Mouse (Mus musculus) T-helper 2 cell (primary cell): ENCODE data around the gene Ube2e3.

Source experiments
- in situ Hi-C: fragments of 300-600 bp; cut with MboI, MseI; formaldehyde crosslinking; loops from one replicate; pipeline ENCODE4 v1.15.1; 2025; ENCODE audit warnings: high pct_unique_total_duplicates

Gene Ube2e3

GRCm38 (mm10) chr2:78867726-78868510 lies at the start of gene Ube2e3:
Gene Ube2e3, plus strand, starts transcription at chr2:78868124.
- in situ Hi-C loops, result loop anchor here (25.0 kb wide), 1 partner anchor 1594 kb away; no protein-coding TSS in a partner anchor

- in situ Hi-C loops, result loop anchor here (10.0 kb wide), 1 partner anchor 1235 kb away; no protein-coding TSS in a partner anchor
Measured at GRCm38 (mm10) chr2:78829887-78830286, 38.0 kb upstream of the Ube2e3 start.

DNA sequence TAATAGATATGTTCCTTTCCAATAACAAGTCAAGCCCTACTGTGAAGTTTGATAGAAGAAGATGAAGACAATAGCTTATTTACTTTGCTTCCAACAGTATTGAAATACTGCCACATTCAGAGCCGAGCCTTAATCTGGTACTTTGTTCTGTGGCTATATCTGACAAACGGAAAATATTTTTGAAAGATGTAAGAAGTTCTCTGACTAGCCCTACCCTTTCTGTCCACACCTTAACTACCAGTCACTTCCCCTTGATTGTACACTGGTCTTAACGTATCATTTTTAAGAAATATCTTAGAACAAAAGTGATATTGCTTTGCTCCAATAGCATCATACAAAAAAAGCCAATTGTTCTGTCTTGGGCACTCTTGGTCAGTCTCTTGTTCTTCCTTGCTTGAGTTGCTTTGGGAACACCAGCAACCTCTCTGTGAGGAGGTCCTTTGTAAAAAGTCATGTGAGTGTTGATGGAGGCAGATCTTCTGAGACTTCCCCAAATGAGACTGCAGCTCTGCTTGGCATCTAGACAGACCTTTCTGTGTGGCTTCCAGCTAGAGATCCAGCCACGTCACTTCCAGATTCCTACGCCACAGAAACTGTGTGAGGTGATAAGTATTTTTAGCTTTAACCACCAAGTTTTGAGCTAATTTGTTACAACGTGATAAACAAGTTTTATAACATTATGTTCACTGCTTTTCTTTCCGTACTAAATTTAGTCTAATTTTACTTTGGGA lies 26.3 kb upstream of the Ube2e3 start:
- in situ Hi-C loops, result no loop called here

DNA sequence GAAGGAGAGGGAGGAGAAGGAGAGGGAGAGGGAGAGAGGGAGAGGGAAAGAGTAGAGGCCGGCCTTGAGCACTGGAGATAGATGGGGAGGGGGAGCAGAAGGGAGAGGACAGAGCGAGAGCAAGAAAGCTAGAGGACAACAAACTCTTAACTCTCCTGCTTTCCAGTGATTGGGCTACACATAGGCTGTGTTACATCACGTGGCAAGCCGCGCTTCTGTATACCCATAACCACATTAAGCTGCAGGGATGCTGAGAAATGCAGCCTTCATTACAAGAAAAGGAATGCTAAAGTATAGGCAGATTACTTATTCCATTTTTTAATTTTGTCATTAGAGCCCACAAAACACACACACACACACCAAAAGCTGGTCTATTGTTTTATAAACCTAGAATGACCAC lies 23.6 kb upstream of the Ube2e3 start:
- in situ Hi-C loops, result no loop called here

DNA sequence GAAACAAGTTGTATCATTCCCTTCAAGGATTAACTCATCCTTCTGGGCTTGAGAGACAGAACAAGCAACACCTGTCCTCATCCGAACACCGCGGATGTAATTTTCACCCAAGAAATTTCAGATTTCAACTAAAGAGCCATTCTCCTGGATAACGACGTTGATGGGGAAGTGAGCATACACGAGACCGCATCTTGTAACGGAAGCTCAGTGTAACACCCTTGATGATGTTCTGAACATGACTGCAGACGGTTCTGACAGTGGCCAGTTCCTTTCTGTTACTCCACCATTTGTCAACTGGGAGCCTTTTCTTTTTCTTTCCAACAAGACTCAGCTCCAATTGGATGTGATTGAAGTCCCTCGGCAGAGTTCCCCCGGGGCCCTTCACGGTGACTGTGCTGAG lies 22.6 kb upstream of the Ube2e3 start:
- in situ Hi-C loops, result no loop called here

DNA sequence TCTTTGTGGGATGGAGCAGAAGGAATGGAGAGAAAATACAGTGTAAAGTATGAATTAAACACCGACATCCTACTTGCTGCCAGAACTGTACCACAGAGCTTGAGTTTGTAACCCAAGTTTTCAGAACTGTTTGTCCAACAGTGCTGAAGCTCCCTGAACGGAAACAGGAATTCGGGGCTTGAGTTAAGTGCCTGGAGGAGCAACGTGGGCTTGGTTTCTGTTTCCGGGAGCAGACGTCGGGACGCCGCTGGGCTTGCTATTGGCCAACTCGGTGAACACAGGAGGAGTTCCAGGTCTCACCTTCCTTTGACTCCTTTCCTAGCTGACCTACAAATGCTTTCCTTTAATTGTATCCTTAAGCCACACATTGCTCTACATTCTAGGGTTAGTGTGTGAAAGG lies 22.2 kb upstream of the Ube2e3 start:
- in situ Hi-C loops, result no loop called here

GRCm38 (mm10) chr2:78854315-78854714 lies 13.6 kb upstream of the Ube2e3 start:
- in situ Hi-C loops, result loop anchor here (25.0 kb wide), 1 partner anchor 1608 kb away; no protein-coding TSS in a partner anchor

GRCm38 (mm10) chr2:78858628-78859027 lies 9.3 kb upstream of the Ube2e3 start:
- in situ Hi-C loops, result loop anchor here (25.0 kb wide), 1 partner anchor 1604 kb away; no protein-coding TSS in a partner anchor

GRCm38 (mm10) chr2:78859266-78860087 lies 8.4 kb upstream of the Ube2e3 start:
- in situ Hi-C loops, result loop anchor here (25.0 kb wide), 1 partner anchor 1603 kb away; no protein-coding TSS in a partner anchor

- in situ Hi-C loops, result loop anchor here (25.0 kb wide), 1 partner anchor 1602 kb away; no protein-coding TSS in a partner anchor
Measured at GRCm38 (mm10) chr2:78860088-78860372, 7.9 kb upstream of the Ube2e3 start.

- in situ Hi-C loops, result loop anchor here (25.0 kb wide), 1 partner anchor 1598 kb away; no protein-coding TSS in a partner anchor
Measured at GRCm38 (mm10) chr2:78864116-78864515, 3.8 kb upstream of the Ube2e3 start.

DNA sequence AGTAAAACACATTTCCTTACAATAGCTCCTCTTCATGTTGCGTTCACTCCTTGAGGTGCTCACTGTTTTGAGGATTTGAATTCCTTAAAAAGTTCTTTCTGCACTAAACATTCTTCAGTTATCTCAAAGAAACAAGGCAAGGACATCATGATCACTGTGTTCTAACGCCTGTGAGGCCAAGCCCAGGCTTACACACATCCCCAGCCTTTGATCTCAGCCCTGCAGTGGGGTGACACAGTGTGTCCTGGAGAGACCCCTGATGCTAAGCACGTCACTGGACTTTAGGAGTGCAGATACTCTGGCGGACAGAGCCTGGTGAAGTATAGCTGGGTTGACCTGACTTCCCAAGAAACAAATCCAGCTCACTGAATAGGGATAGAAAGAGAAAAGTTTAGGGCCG lies 3.1 kb upstream of the Ube2e3 start:
- in situ Hi-C loops, result loop anchor here (25.0 kb wide), 1 partner anchor 1597 kb away; no protein-coding TSS in a partner anchor

GRCm38 (mm10) chr2:78868511-78868854 lies 559 bp downstream of the Ube2e3 start:
- in situ Hi-C loops, result loop anchor here (25.0 kb wide), 1 partner anchor 1594 kb away; no protein-coding TSS in a partner anchor

GRCm38 (mm10) chr2:78868951-78869720 lies 1.2 kb downstream of the Ube2e3 start:
- in situ Hi-C loops, result loop anchor here (25.0 kb wide), 1 partner anchor 1593 kb away; no protein-coding TSS in a partner anchor

DNA sequence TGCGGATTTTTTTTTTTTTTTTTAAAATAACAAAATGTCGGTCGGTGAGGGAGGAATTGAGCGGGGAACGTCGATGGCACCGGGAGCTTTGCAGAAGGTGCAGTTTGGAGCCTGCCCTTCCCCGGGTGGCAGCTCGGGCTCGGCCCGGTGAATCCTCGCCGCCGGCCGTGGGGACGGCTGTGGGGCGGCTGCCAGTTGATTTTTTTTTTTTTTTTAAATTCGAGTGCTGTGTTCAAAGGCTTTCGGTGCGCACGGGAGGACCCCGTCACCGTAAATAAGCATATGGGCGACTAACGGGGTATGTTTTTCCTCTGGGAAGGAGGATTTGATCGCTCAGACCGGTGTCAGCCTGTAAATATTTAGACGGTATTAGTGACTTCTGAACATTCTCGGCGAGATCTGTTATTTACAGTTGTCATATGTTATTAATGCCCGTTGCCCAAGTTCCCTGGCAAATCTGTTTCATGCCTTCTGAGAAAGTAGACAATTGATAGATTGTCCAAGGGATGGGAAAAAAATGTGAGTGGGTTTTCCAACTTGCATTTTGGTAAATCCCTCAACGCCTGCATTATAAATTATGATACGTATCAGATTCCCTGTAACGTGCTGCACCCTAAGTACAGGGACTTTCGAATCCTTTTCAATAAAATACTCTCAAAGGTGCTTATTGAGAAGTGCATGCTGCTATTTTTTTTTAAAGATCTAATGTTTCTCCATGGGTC lies 2.0 kb downstream of the Ube2e3 start:
- in situ Hi-C loops, result loop anchor here (10.0 to 25.0 kb wide), 2 partner anchors 755 to 1592 kb away; no protein-coding TSS in a partner anchor

- in situ Hi-C loops, result loop anchor here (10.0 to 25.0 kb wide), 2 partner anchors 754 to 1592 kb away; no protein-coding TSS in a partner anchor
Measured at GRCm38 (mm10) chr2:78870443-78871025, 2.6 kb downstream of the Ube2e3 start.

DNA sequence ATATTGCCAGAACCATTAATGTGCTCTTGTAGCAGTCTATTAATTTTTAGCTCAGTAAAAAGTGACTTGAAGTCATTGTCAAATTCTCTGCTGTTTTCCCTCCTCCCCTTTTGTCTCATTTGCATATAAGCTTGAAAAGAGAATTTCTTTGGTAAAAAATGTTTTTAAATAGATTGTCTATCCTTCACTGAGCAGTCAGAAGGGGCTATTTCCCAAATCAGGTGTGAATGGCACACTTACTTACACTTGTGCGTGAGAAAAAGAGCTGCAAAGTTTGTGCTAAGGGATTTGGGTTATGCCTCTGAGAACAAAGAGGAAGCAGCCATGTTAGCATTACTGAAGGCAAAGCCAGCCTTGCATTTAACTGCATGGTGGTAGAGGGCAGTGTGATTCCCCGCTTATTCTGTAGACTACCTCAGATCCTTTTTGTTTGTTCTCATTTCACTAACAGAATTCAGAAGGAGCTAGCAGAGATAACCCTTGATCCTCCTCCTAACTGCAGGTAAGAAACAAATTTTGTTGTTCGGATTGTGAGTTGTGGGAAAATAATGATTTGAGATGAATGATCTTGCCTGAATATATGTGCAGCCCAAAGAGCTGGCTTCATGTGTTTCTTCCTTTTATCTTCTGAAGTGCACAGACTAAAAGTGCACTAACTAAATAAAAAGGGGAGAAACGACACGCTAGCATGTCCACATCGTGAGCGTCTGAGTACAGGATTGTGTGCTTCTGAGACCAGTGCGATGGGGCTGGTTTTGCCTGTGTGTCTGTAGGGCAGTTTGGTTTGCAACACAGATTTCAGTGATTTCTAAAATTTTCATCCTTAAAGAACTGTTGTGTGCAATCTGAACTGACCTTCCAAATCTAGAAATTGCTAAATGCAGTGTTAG lies 4.3 kb downstream of the Ube2e3 start:
- in situ Hi-C loops, result loop anchor here (10.0 to 25.0 kb wide), 2 partner anchors 753 to 1590 kb away; no protein-coding TSS in a partner anchor

GRCm38 (mm10) chr2:78873946-78874345 lies 6.0 kb downstream of the Ube2e3 start:
- in situ Hi-C loops, result loop anchor here (10.0 to 25.0 kb wide), 2 partner anchors 751 to 1588 kb away; no protein-coding TSS in a partner anchor
